Mouse (Mus musculus) neural tube, embryonic 11.5 days (tissue): ENCODE measurements around the gene Palm. TPM values are rescaled to one million over a fixed set of nuclear protein-coding genes. Genes with fewer than 3 reads are reported as not detected.

Experiments
- ATAC-seq: fragments of 200-750 bp; cut with Nextera tagmentation; 2 replicates; pipeline ENCODE4 v1.8.0; 2017; ENCODE audit warnings: moderate number of reproducible peaks, mild to moderate bottlenecking, moderate TSS enrichment, moderate library complexity; ENCODE audit not compliant: insufficient read depth, low FRiP score, low TSS enrichment
- DNase-seq: peaks from one replicate; pipeline ENCODE4 v3.0.0-alpha.2; 2015; ENCODE audit warnings: low spot score
- H3K27ac ChIP-seq: fragments of 300-500 bp; sonication (generic); 2 replicates; pipeline ENCODE4 v1.5.1; 2014; ENCODE audit warnings: low read depth, mild to moderate bottlenecking, low read length
- H3K27me3 ChIP-seq: fragments of 300-500 bp; sonication (generic); 2 replicates; pipeline ENCODE4 v1.6.1; 2014; ENCODE audit warnings: mild to moderate bottlenecking, low read length, mixed read lengths; ENCODE audit not compliant: control insufficient read depth, insufficient read depth
- H3K36me3 ChIP-seq: fragments of 300-500 bp; sonication (generic); 2 replicates; pipeline ENCODE4 v1.6.1; 2014; ENCODE audit warnings: mild to moderate bottlenecking, low read length, moderate library complexity, mixed read lengths; ENCODE audit not compliant: control insufficient read depth, insufficient read depth
- H3K4me1 ChIP-seq: fragments of 300-500 bp; sonication (generic); 2 replicates; pipeline ENCODE4 v1.6.1; 2014; ENCODE audit warnings: low read length, mixed read lengths; ENCODE audit not compliant: control insufficient read depth, insufficient read depth
- H3K4me2 ChIP-seq: fragments of 300-500 bp; sonication (generic); 2 replicates; pipeline ENCODE4 v1.6.1; 2014; ENCODE audit warnings: low read depth, mild to moderate bottlenecking, moderate library complexity
- H3K4me3 ChIP-seq: fragments of 300-500 bp; sonication (generic); 2 replicates; pipeline ENCODE4 v1.5.1; 2014; ENCODE audit warnings: low read depth, low read length
- H3K9ac ChIP-seq: fragments of 300-500 bp; sonication (generic); 2 replicates; pipeline ENCODE4 v1.6.1; 2014; ENCODE audit warnings: mild to moderate bottlenecking, low read length
- H3K9me3 ChIP-seq: fragments of 300-500 bp; sonication (generic); 2 replicates; pipeline ENCODE4 v1.6.1; 2016; ENCODE audit warnings: low read length; ENCODE audit not compliant: control insufficient read depth
- WGBS: fragments of 180-500 bp; shearing (Covaris S2); extraction: QIAGEN DNeasy Blood & Tissue Kit; methylation state at CpG from one replicate; pipeline ENCODE4 v1.1.7; 2014; 5-methylcytosine and 5-hydroxymethylcytosine counted together
- polyA plus RNA-seq: library from polyadenylated mRNA; unstranded; fragments of >200 nt; fragmentation: Nextera tagmentation; extraction: Ambion mirVana; gene quantifications from 2 replicates; pipeline ENCODE4 v1.2.1, GENCODE M21; 2014

Gene Palm
- polyA plus RNA-seq, 1 experiment from 2014 or later, result 155 TPM

- Histone ChIP-seq H3K27ac (no peak overlapping the region), H3K9me3 (no peaks in the 10 kb centered on the region), H3K4me1 (0 out of 2 replicates have a peak, but pooled peaks cover 4% of the 10 kb centered on the region), H3K9ac (no peak overlapping the region), H3K27me3 (peaks cover 3% of the 10 kb centered on the region; the same call in 1 of the 2 replicates), H3K4me2 (no peak overlapping the region), H3K36me3 (no peaks in the 10 kb centered on the region), H3K4me3 (no peak overlapping the region)
- WGBS, result 32% methylated on average over 7 of the region's 7 CpGs
- peak; percentile 75 for DNase-seq
- no peak for ATAC-seq
These were observed 4.8 kb upstream of the Palm start for GRCm38 (mm10) chr10:79788386-79789158.

DNA sequence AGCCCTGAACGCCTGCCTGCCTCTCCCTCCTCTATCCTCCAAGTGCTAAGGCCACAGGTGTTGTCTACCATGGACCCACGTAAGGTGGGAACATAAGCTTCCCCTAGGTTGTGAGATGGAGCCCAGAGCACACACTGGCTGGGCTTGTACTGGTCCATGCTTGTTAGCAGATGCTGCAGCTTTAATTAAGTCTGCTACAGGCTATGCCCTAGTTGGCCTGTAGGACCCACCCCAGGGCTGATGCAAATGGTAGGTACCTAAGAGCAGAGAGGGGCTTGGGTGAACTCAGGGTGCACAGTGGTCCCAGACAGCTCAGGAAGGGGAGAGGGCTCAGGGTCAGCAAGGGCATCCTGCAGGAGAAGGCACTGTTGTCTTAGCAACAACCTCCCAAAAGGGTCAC, 3.8 kb upstream of the Palm start:
- Histone ChIP-seq H3K27me3 (no peaks in the 10 kb centered on the region), H3K9ac (no peak overlapping the region), H3K27ac (no peak overlapping the region), H3K36me3 (no peaks in the 10 kb centered on the region), H3K4me3 (no peak overlapping the region), H3K4me2 (no peak overlapping the region), H3K9me3 (no peaks in the 10 kb centered on the region), H3K4me1 (peaks cover under 1% of the 10 kb centered on the region; the same call in 1 of the 2 replicates)
- ATAC-seq (no peak), DNase-seq (no peak)
- 54% methylated on average over 2 of the region's 2 CpGs for WGBS

- Histone ChIP-seq H3K4me1 (peaks cover 7% of the 10 kb centered on the region), H3K9me3 (no peaks in the 10 kb centered on the region), H3K27me3 (no peaks in the 10 kb centered on the region), H3K4me3 (no peak within 1 kb of the TSS), H3K27ac (no peak within 1 kb of the TSS), H3K36me3 (no peaks in the 10 kb centered on the region; the same call in 1 of the 2 replicates), H3K9ac (no peak within 1 kb of the TSS), H3K4me2 (no peak within 1 kb of the TSS)
- WGBS, result 87% methylated on average over 4 of the region's 4 CpGs
- ATAC-seq (no peak), DNase-seq (no peak)
These were observed 2.5 kb upstream of the Palm start, which contains the start of gene Prss57 for GRCm38 (mm10) chr10:79790861-79791260. Gene Prss57 (minus strand): TSS chr10:79790961.

DNA sequence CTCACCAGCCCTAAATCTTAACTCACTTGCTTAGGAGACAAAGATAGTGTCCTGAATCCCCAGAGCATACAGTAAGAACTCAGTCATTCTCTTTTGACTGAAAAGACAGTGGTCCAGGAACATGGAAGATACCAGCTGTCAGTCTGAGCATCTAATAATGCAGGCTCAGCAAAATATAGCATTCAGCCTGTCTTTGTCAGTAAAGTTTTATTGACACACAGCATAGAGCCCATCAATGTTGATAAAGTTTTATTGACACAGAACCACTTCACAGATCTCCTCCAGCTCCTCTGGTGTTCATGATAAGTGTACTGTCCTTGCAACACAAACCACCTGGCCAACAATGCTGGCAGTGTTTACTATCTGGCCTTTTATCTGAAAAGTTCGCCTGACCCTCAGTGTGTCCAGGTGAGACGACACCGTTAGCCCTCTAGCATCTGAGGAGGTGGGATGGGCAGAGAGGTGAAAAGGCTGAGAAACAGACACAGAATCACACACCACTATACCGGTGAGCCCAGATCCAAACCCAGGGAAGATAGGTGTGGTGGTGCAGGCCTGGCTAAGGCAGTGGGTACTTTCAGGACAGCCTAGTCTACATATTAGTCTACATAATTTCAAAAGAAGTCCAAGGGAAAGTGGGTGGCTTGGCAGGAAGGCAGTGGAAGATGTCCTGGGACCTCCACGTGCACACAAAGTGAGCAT, 882 bp upstream of the Palm start:
- Histone ChIP-seq H3K27me3 (no peaks in the 10 kb centered on the region), H3K36me3 (no peaks in the 10 kb centered on the region; the same call in 1 of the 2 replicates), H3K4me1 (peaks cover 7% of the 10 kb centered on the region), H3K27ac (no peak overlapping the region), H3K9ac (peak overlapping the region; percentile 98; the same call in 1 of the 2 replicates), H3K4me2 (no peak overlapping the region), H3K9me3 (no peaks in the 10 kb centered on the region), H3K4me3 (no peak overlapping the region; the same call in 1 of the 2 replicates)
- WGBS, result 84% methylated on average over 5 of the region's 5 CpGs
- ATAC-seq (no peak), DNase-seq (no peak)

DNA sequence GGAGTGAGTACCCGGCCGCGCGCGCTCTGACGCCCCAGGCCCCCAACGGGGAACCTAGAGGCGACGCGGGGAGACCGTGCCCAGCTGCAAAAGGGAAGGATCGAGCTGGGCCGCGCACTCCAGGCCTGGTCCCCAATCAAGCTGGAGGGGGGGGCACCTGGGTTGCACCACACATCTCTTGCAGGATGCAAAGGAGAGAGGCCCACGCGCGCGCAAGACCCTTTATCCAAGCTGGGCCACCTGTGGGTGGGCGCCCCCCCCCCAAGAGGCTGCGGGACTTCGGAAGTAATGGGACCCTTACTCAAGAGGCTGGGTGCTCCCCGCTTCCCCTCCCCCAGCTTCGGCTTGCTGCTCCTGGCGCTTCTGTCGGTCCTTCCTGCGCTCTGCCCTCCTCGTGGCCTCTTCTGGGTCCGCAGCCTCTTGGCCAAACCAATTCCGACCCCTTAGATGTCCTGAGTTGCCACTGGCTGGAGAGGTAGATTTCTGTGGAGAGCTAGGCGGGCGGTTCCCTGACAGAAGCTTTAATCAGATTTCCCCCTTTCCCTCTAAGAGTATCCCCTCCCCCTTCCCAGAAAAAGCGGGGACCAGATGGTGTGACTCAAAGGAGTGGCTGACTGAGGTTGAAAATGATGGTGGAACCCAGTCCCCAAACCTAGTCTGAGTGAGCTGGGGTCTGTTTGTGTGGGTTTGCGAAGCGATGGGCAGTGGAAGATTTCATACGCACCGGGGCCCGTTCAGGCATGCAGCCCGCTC, 542 bp downstream of the Palm start:
- H3K4me3 ChIP-seq, result peak overlapping the region; percentile 95
- ATAC-seq (peak; percentile 43), DNase-seq (peak; percentile 63)
- H3K9me3 ChIP-seq, result no peaks in the 10 kb centered on the region
- 3% methylated on average over 26 of the region's 38 CpGs for WGBS
- H3K4me1 ChIP-seq, result peaks cover 7% of the 10 kb centered on the region
- H3K36me3 ChIP-seq, result no peaks in the 10 kb centered on the region; the same call in 1 of the 2 replicates
- peak overlapping the region; percentile 92 for H3K4me2 ChIP-seq
- H3K9ac ChIP-seq, result peak overlapping the region; percentile 98
- H3K27ac ChIP-seq, result peak overlapping the region; percentile 80
- H3K27me3 ChIP-seq, result no peaks in the 10 kb centered on the region

GRCm38 (mm10) chr10:79794491-79794931, 1.1 kb downstream of the Palm start:
- 4% methylated on average over 10 of the region's 10 CpGs for WGBS
- DNase-seq, result no peak
- no peaks in the 10 kb centered on the region; the same call in 1 of the 2 replicates for H3K36me3 ChIP-seq
- H3K4me1 ChIP-seq, result peaks cover 7% of the 10 kb centered on the region
- H3K27ac ChIP-seq, result peak overlapping the region; percentile 11
- peak; percentile 33; the same call in 1 of the 2 replicates for ATAC-seq
- no peaks in the 10 kb centered on the region for H3K9me3 ChIP-seq
- peak overlapping the region; percentile 98 for H3K9ac ChIP-seq
- H3K4me3 ChIP-seq, result peak overlapping the region; percentile 95
- peak overlapping the region; percentile 92 for H3K4me2 ChIP-seq
- H3K27me3 ChIP-seq, result no peaks in the 10 kb centered on the region

DNA sequence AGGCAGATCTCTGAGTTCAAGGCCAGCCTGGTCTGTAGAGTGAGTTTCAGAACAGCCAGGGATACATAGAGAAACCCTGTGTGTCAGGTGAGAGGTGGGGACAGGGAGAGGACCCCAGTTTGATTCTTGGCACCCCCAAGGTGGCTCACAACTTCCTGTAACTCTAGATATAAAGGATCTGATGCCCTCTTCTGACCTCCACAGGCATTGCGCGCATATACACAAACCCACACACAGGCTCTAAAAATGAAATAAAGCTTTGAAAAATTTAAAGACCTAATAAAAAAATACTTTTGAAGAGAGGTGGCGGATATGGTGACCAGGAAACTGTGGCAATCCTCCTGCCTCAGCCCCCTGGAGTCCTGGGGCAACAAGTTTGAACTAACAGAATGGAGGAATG, 2.5 kb downstream of the Palm start:
- ATAC-seq (no peak), DNase-seq (no peak)
- no peak overlapping the region for H3K27ac ChIP-seq
- H3K9ac ChIP-seq, result no peak overlapping the region
- 96% methylated on average over 3 of the region's 3 CpGs for WGBS
- H3K9me3 ChIP-seq, result no peaks in the 10 kb centered on the region
- no peak overlapping the region for H3K4me2 ChIP-seq
- H3K4me1 ChIP-seq, result peaks cover 9% of the 10 kb centered on the region
- H3K4me3 ChIP-seq, result no peak overlapping the region
- H3K27me3 ChIP-seq, result no peaks in the 10 kb centered on the region
- no peaks in the 10 kb centered on the region; the same call in 1 of the 2 replicates for H3K36me3 ChIP-seq

- Histone ChIP-seq H3K4me3 (no peak overlapping the region), H3K27me3 (no peaks in the 10 kb centered on the region), H3K9ac (no peak overlapping the region; the same call in 1 of the 2 replicates), H3K36me3 (no peaks in the 10 kb centered on the region; the same call in 1 of the 2 replicates), H3K9me3 (no peaks in the 10 kb centered on the region), H3K4me1 (peaks cover 18% of the 10 kb centered on the region), H3K4me2 (no peak overlapping the region; the same call in 1 of the 2 replicates), H3K27ac (no peak overlapping the region)
- DNase-seq (no peak), ATAC-seq (no peak)
- WGBS, result 40% methylated on average over 15 of the region's 15 CpGs
These were observed 4.0 kb downstream of the Palm start for GRCm38 (mm10) chr10:79797326-79797725.
